38 mouse cellular contexts compared by ENCODE assay signal in genomic region chr7:135475981-135476380, GRCm38 (mm10). TPM values are rescaled to one million over a fixed set of nuclear protein-coding genes. Genes with fewer than 3 reads are reported as not detected.
"Had no signal": no experiment of that assay in that cellular context is flagged by ENCODE, and none has a peak within 500 bp of the region (broad histone marks: within the 10 kb centered on the region; RNA-seq: fewer than 3 reads in every experiment).

No protein-coding gene starts in this region.

- H3K27me3 ChIP-seq: embryonic facial prominence, embryonic 12.5 days; embryonic facial prominence, embryonic 13.5 days; embryonic facial prominence, embryonic 15.5 days; forebrain, embryonic 13.5 days; forebrain, embryonic 15.5 days had no signal

- H3K4me3 ChIP-seq: embryonic facial prominence, embryonic 10.5 days; embryonic facial prominence, embryonic 12.5 days; embryonic facial prominence, embryonic 13.5 days; embryonic facial prominence, embryonic 15.5 days; erythroblast, embryonic 14.5 days; forebrain, embryonic 10.5 days; forebrain, embryonic 12.5 days; forebrain, embryonic 13.5 days; forebrain, embryonic 15.5 days; gastrocnemius, adult 2 months; heart, adult 2 months had no signal

- H3K4me2 ChIP-seq: embryonic facial prominence, embryonic 12.5 days; embryonic facial prominence, embryonic 13.5 days; embryonic facial prominence, embryonic 15.5 days; forebrain, embryonic 12.5 days; forebrain, embryonic 13.5 days; forebrain, embryonic 15.5 days had no signal

- H3K9ac ChIP-seq: embryonic facial prominence, embryonic 12.5 days; embryonic facial prominence, embryonic 13.5 days; embryonic facial prominence, embryonic 15.5 days; forebrain, embryonic 12.5 days; forebrain, embryonic 13.5 days; forebrain, embryonic 15.5 days; forebrain, postnatal 0 days had no signal

- ATAC-seq: forebrain, embryonic 13.5 days; forebrain, embryonic 14.5 days; forebrain, embryonic 15.5 days; forebrain, embryonic 16.5 days; forebrain, postnatal 0 days had no signal

- H3K36me3 ChIP-seq: embryonic facial prominence, embryonic 10.5 days; embryonic facial prominence, embryonic 12.5 days; embryonic facial prominence, embryonic 13.5 days; embryonic facial prominence, embryonic 15.5 days; forebrain, embryonic 10.5 days; forebrain, embryonic 12.5 days; forebrain, embryonic 15.5 days had no signal

- DNase-seq: cerebellum, adult 2 months; cerebellum, adult 8-10 months; cerebellum, adult 9-10 months; cerebellum, adult 9-11 months; cerebellum, postnatal 10 days; cerebellum, postnatal 14 days; cerebellum, postnatal 25 days; cerebellum, postnatal 36 days; embryo, embryonic 11 days; forebrain, postnatal 0 days; gastrocnemius, adult 2 months; gastrocnemius, postnatal 10 days; gastrocnemius, postnatal 14 days; gastrocnemius, postnatal 25 days; gastrocnemius, postnatal 36 days; heart, adult 18-20 months; heart, adult 2 months had no signal

- H3K9me3 ChIP-seq: embryonic facial prominence, embryonic 10.5 days; embryonic facial prominence, embryonic 12.5 days; embryonic facial prominence, embryonic 13.5 days; embryonic facial prominence, embryonic 15.5 days; forebrain, embryonic 10.5 days; forebrain, embryonic 12.5 days; forebrain, embryonic 13.5 days; forebrain, embryonic 15.5 days had no signal

- H3K27ac ChIP-seq: embryonic facial prominence, embryonic 10.5 days; embryonic facial prominence, embryonic 12.5 days; embryonic facial prominence, embryonic 13.5 days; embryonic facial prominence, embryonic 15.5 days; forebrain, embryonic 10.5 days; forebrain, embryonic 12.5 days; forebrain, embryonic 13.5 days; forebrain, embryonic 15.5 days; gastrocnemius, adult 2 months; heart, adult 2 months had no signal

RNA-seq across cellular contexts. Expression of gene Clrn3, which starts 52.5 kb away (rescaled TPM):
- total RNA-seq: common myeloid progenitor, adult 5-6 weeks; gastrocnemius, adult 18-20 months; gastrocnemius, adult 2 months; gastrocnemius, adult 8-10 months; gastrocnemius, postnatal 10 days; gastrocnemius, postnatal 14 days; gastrocnemius, postnatal 25 days; gastrocnemius, postnatal 36 days; gastrocnemius, postnatal 4 days; granulocyte monocyte progenitor cell, adult 5-6 weeks; heart, adult 18-20 months; heart, adult 2 months had no signal
- polyA plus RNA-seq: cerebellum, adult 2 months; cortical plate, adult 2 months; embryonic facial prominence, embryonic 10.5 days; embryonic facial prominence, embryonic 11.5 days; embryonic facial prominence, embryonic 12.5 days; embryonic facial prominence, embryonic 13.5 days; embryonic facial prominence, embryonic 14.5 days; embryonic facial prominence, embryonic 15.5 days; erythroblast, embryonic 14.5 days; forebrain, embryonic 10.5 days; forebrain, embryonic 11.5 days; forebrain, embryonic 12.5 days; forebrain, embryonic 13.5 days; forebrain, embryonic 14.5 days; forebrain, embryonic 15.5 days; forebrain, embryonic 16.5 days; forebrain, postnatal 0 days; frontal cortex, adult 2 months; heart, adult 2 months had no signal
